Mouse (Mus musculus) forebrain, embryonic 14.5 days (tissue): Measurements from ENCODE around the gene Zfp772. TPM values are rescaled to one million over a fixed set of nuclear protein-coding genes. Genes with fewer than 3 reads are reported as not detected.

ENCODE experiments used
- polyA plus RNA-seq: library from polyadenylated mRNA; unstranded; fragments of >200 nt; fragmentation: Nextera tagmentation; extraction: Ambion mirVana; gene quantifications from 2 replicates; pipeline ENCODE4 v1.2.1, GENCODE M21; 2014

The Zfp772 gene
- polyA plus RNA-seq, 1 experiment from 2014 or later: 10.4 TPM

Other genes with a start within 250 kb of the Zfp772 start
- not detected in 2 replicates for gene Aurkc, start 214.7 kb downstream of the Zfp772 start, polyA plus RNA-seq
- gene Zfp954, start 88.5 kb downstream of the Zfp772 start, polyA plus RNA-seq: 32.9 and 35.5 TPM in 2 replicates
- 11.3 and 13.7 TPM in 2 replicates for gene Zfp773, start 73.2 kb downstream of the Zfp772 start, polyA plus RNA-seq
- 4.5 and 5.2 TPM in 2 replicates for gene Zfp418, start 38.7 kb downstream of the Zfp772 start, polyA plus RNA-seq
- gene Vmn2r29, start 37.3 kb upstream of the Zfp772 start, polyA plus RNA-seq: 0.52 and 0.93 TPM in 2 replicates
- 5.8 and 11.0 TPM in 2 replicates for gene Gm45844, start 68.3 kb upstream of the Zfp772 start, polyA plus RNA-seq
- gene Clcn4, start 90.9 kb upstream of the Zfp772 start, polyA plus RNA-seq: 104 and 142 TPM in 2 replicates
- not detected in 2 replicates for gene Vmn2r30, start 127.6 kb upstream of the Zfp772 start, polyA plus RNA-seq
- not detected in 2 replicates for gene Gm45783, start 164.6 kb upstream of the Zfp772 start, polyA plus RNA-seq
- gene Vmn2r31, start 189.7 kb upstream of the Zfp772 start, polyA plus RNA-seq: not detected in 2 replicates